Mouse (Mus musculus): ENCODE measurements around the gene Srpr.
A peak's percentile ranks its signal among the peaks of the same experiment; 100 is the strongest.

Gene Srpr

DNA sequence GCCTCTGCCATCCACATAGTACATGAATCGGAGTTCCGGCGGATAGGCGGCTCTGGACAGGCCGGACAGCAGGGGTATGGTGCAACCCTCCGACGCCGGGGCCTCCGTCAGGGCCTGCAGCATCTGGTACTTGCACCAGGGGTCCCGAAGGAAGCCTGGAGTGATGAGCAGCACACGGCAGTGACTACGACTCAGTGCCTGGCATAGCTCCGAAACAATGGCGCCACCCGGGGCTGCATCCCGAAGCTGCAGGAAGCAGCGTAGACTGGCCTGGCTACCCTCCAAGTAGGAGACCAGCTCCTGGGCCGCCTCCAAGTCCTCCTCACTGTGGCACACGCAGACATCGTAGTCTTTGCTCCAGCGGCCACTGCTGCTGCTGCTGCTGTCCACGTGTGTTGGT, 11.3 kb upstream of the Srpr start:
- DNase-seq (ENCODE audit: low spot score in 2 of 2), result peak; percentile 46 to 51

DNA sequence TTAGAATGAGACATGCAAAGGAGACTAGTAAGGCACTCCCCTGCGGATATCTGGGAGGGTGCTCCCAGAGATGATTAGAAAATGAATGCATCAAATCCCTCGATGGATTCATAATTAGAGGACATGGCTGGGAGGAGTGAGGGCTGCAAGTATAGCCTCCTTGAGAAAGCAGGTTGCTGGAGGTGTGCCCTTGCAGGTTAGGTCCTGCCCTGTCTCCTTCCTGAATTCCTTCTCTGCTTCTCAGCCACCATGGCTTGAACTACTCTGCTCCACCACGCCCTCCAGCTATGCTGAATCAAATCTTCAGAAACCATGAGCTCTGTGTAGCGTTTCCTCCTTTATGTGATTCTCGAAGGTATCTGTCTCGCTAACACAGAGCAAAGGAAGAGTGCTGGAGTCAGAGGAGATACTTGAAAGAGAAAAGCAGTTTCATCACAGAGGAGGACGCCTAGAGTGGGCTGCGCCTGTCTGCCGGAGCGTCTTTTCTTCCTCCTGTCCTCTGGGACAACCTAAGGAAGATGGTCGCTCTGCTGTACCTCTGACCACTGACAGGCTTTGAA, 6.9 kb upstream of the Srpr start:
- no peak for DNase-seq (ENCODE audit: low spot score in 2 of 2)

DNA sequence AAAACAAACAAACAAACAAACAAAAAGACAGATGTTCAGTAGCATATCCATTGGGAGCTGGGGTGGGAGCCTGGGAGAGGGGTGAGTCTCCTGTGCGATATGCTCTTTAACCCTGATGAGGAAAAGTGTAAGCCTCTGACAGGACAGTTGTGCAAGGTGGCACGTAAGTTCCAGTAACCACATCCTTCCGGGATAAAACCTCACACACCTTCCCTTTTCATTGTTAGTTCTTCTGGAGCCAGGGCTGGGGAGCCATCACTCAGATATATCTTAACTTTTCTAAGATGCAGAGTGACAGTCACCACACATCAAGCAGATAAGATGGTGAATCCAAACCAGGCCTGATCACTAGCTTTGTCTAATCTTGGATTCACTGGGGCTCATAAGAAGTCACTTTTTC, 5.9 kb upstream of the Srpr start:
- no peak for DNase-seq (ENCODE audit: low spot score in 2 of 2)

DNA sequence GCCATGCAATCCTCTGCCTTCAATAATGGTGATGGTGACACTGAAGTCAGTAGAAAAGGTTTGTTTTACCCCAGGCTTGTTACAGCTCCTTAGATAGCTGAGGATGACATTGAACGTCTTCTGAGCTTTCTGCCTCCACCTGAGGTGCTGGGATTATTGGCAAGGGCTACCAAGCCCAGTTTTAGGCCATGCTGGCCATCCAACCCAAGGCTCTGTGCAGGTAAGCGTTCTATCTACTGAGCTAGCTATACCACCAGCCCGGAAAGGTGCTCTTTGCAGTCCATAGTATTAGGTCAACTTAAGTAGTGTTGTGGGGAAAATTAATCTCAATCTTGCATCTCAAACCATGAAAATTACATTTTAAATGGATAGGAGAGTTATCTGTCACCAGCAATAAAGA, 2.4 kb upstream of the Srpr start:
- DNase-seq (ENCODE audit: low spot score in 2 of 2), result no peak

DNA sequence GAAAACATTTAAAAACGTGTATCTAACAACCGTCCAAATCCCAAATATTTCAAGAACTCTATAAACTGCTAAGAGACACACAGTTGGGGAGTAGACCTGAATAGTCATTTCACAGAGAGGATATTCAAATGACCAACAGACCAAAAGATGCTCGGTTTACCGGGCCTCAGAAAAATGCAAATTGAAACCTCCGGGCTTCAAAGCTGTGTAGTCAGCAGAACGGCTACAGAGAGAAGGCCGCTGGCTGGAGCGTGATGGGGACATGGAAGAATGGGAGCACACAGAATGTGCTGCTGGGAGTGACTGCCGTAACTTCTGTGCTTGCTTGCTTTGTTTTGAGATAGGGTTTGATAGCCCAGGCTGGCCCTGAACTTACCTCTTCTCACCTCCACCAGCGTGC, 1.6 kb upstream of the Srpr start:
- no peak for DNase-seq (ENCODE audit: low spot score in 2 of 2)

DNA sequence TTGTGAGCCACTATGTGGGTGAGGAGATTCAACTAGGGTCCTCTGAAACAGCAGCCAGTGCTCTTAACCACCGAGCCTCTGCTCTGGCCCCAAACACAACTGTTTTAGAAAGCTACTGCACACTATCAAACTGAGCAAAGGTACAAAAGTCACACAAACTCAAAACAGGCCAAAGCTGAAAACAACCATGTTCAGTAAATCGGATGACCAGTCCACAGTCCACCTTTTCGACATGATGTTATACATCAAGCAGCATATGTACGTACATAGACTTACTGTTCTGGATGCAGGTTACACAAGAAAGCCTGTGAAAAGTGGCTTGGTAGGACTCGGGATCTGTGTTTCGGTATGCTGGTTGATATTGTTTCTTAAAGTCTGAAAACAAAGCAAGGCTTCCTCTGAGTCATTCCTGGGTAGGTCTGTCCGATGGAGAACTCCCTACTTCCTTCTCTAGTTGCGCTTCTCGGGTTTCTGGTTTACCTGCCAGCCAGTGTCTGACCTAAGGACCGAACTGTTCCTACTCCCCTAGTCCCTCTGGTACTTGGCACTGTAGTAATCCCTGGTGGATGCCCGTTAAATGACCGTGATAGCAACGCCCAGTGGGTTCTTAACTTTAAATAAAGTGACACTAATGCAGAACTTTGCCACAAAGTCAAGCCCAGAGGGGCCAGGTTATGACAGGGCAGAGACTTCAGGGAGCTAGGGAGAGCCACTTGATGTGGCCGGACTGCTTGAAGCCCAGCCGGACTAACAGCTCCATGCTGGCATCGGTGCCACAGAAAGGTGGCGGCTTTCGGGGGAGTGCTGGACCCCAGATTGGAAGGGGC, 817 bp upstream of the Srpr start:
- peak in 1 of 2 experiments; percentile 9 for DNase-seq (ENCODE audit: low spot score in 2 of 2)

DNA sequence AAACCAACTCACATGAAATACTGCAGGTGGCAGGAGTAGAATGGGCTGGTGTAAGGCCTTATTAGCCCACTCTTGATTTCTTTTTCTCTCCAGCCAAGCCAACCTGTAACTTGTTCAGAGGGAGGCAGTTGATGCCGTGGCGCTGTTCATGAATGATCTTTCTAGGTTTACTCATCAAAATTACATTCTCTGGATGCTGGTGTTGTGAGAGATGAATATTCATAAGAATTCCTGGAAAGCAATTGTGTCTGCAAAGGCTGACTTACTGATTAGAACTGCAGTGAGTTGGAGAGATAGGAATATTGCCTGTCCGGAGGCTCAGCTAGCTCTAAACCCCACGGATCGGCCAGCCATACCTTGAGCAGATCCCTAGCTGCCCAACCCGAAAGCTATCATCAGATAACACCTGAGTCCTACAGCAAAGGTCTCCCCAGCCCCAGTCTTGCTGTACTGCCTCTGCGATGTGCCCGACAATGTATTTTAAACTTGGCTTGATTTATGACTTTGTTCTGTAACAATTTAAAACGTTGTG, 620 bp downstream of the Srpr start:
- DNase-seq (ENCODE audit: low spot score in 2 of 2), result no peak

DNA sequence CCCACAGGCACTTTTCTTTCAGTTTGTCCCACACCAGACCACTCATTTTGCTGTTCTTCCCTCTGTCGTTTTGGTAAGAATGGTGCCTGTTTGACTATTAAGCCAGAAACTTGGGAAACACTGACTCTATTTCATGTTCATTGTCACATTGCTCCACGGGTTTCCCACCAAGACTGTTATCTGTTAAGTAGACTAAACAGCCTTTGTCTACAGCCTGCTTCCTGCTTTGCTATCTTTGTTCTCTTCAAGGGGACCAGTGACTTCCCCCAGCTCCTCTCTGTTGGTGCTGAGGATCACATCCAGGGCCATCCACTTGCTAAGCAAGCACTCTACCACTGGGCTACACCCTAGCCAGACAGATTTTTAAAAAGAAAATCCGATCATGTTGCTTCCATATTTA, 3.6 kb downstream of the Srpr start:
- no peak for DNase-seq (ENCODE audit: low spot score in 2 of 2)

DNA sequence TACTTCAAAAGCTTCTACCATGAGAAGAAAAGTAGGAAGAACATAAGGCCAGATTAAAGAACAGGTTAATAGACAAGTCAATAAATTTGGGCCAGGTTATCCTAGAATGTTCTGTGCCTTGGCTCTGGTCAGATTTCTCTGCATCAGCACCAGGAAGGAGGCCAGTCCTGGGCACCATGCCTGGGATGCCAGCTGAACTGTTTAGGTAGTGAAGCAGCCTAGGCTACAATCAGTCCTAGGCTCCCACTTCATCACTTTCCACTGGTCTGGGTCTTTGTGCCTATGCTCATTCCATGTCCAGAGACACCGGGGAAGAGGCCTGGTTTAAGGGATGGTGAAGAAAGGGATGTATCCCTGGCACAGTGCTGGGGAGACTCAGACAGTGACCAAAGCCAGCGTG, 4.4 kb downstream of the Srpr start:
- no peak for DNase-seq (ENCODE audit: low spot score in 2 of 2)

DNA sequence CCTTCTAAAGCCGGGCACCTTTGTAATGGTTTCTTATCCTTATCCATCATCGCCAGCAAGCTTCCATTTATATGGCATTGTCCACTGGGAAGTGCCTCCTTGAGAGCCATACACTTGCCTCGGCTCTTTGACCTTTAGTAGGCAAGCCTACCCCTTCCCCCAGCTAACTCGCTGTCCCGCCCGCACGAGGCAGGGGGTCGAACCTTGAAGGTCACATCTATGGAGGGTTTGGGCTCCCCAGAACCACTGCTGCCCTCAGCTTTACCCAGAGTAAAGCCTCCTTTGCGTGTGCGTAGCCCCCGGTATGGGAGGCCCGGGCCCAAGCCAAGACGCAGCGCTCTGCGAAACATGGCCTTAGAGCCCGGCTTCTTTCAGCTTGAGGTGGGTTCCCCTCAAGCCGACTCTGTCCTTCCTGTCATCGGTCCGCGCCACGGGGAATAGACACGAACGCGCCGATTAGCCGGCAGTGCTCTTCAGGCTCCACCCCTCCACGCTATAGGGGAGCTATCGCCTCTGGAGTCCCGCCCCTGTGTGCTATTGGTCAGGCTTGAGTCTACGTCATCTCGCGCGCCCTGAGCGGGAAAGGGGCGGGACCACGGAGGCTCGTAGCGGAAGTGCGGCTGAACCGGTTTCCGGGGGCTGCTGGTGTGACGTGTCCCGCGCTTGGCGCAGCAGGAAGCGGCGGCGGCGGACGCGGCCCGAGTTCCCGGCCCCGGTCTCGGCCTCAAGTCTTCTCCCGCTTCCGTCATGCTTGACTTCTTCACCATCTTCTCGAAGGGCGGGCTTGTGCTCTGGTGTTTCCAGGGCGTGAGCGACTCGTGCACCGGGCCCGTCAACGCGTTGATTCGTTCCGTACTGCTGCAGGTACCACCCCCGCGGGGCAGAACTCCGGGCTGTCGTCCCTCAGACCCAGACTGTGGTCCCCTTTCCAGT, 10.8 kb downstream of the Srpr start, which contains the start of gene Foxred1:
Foxred1 (minus strand) TSS at position 514 of the 933 bp plus-strand sequence.
- peak; percentile 99 for DNase-seq (ENCODE audit: low spot score in 2 of 2)

DNA sequence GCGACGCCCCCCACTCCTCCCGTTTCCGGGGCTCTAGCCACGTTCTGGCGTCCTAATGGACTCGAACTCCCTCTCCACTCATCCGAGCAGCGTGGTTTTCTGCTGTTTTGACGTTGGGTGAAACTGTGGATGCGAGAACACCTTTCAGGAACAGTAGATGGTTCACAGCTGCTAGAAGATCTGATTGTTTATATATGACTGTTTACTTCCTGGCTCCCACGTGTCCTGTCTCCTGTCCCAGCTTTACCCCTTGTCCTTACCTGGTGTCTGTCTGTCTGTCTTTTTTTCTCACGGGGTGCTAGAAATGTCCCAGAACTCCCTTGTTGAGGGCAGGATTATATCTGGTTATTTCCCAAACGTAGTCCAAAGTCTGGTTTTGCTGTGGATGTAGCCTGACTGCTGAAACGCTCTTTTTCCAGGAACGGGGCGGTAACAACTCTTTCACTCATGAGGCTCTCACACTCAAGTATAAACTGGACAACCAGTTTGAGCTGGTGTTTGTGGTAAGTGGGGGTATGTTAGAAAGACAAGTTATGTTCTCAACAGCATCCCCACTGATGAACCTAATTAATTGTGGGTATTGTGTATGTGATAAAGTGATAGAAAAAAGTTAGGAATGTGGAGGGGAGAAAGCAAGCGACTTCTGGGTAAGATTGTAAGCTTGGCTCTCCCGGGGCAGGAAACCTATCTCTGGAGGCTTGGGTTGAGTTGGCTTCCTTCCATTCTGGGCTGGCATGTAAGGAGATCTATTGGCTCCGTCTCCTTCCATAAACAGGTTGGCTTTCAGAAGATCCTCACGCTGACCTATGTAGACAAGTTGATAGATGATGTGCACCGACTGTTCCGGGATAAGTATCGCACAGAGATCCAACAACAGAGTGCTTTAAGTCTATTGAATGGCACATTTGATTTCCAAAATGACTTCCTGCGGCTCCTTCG, 11.9 kb downstream of the Srpr start:
- no peak for DNase-seq (ENCODE audit: low spot score in 2 of 2)

DNA sequence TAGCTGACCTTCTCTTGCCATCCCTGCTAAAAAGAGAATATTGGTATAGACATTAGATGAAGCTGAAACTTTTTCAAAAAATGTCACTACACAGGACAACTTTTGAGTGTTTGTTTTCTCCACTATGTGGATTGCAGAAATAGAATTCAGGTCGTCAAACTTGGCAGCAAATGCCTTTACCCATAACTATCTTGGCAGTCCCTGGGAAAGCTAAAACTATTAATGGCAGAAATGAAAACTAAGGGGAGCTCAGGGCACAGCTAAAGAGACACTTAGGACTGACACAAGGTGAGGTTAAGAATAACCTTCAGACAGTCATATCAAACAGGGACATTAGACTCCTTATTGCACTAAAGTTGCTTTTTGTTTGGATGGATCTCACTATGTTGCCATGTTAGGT, 18.0 kb downstream of the Srpr start:
- DNase-seq (ENCODE audit: low spot score in 2 of 2), result no peak

DNA sequence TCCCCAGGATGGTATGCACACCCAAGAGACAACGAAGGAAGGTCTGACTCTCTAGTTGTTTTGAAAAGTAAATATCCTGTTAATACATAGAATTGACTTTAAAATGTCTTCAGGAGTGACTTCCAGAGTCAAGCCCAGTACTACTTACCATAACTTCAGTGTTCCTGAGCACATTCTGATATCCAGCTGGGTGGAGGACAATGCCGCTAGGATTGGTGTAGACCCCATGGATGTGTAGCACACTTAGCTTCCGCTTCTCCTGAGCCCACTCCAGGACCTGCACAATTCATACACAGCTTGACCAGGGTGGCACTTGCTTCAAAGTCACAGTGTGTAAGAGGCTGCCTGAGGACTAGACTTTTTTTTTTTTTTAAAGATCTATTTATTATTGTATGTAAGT, 23.5 kb downstream of the Srpr start:
- DNase-seq (ENCODE audit: low spot score in 2 of 2), result no peak

DNA sequence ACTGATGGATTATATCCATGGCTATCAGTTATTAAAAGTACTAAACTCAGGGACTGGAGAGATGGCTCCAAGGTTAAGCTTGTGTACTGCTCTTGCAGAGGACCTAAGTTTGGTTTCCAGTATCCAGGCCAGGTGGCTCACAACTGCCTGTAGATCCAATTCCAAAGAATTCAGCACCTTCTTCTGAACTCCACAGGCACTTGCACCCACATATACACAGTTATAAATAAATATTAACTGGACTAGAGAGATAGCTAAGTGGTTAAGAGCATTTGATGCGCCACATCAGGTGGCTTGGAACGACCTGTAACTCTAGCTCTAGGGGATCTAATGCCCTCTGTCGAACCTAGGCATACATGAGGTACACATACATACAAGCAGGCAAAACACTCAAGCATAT, 28.7 kb downstream of the Srpr start:
- no peak for DNase-seq (ENCODE audit: low spot score in 2 of 2)

DNA sequence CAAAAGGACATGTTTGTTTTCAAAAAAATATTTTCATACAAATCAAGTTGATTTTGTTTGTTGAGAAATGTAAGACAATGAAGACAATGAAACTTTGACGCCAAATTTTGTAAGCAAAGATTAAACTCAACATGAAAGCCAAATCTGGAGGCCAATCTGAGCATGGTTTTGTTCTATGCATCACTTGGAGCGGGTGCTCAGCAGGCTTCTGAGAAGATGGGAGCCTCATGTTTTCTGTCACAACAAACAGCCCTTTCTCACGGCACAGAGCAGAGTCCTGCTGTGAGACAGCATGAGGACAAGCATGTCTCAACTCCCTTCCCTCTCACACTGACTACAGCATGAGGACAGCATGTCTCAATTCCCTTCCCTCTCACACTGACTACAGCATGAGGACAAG, 36.0 kb downstream of the Srpr start:
- no peak for DNase-seq (ENCODE audit: low spot score in 2 of 2)

DNA sequence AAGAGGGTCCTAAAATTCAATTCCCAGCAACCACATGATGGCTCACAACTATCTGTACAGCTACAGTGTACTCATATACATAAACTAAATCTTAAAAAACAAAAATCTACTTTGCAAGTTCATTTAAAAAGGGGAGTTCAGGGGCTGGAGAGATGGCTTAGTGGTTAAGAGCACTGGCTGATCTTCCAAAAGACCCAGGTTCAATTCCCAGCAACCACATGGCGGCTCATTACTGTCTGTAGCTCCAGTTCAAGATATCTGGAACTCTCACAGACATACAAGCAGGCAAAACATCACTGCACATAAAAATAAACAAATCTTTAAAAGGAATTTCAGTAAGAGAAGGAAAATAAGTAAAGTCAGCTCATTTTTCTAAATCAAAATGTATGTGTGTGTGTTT, 38.4 kb downstream of the Srpr start:
- no peak for DNase-seq (ENCODE audit: low spot score in 2 of 2)

DNA sequence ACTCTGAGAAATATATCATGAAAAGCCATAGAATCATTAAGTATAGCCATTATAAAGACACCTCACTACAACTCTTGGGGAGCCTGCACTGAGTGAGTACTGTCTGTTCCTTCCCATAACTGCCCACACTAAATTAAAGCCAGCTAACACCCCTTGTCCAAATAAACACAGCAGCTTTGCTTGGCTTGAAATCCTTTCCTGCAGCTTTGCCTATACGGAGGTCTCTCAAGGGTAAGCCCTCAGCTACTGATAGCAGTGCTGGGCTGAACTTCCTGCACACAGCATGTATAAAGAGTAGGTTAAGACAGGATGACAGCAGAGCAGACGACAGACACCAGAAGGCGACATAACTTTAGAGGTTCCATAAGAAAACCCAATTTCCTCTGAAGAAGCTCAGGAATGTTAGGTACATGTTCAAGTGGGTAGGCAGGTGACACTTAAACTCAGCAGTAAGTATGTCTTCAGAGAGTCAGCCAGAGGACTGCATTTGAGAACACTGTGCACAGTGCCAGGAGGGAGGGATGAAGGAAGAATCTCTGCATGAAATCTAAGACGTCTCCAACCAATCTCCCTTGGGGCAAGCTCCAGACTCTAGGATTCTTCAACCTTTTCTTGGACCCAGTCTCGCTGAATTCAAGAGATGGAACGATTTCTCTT, 39.1 kb downstream of the Srpr start:
- DNase-seq (ENCODE audit: low spot score in 2 of 2), result no peak

DNA sequence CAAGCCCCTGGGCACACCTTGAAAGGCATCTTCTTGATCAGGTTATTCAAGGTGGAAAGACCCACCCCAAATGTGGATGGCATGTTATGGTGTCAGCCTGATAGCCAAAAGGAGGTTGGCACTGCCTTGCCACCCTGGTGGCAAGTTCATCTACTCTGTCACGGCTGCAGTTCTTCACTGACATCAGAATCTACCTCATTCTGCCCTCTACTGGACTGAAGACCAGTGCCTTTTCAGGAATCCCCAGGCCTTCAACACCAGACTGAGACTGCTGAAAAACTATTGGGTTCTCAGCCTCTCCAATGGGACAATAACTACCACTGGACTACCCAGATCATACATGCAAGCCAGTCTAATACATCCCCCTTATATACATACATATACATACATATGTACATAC, 39.8 kb downstream of the Srpr start:
- DNase-seq (ENCODE audit: low spot score in 2 of 2), result no peak

DNA sequence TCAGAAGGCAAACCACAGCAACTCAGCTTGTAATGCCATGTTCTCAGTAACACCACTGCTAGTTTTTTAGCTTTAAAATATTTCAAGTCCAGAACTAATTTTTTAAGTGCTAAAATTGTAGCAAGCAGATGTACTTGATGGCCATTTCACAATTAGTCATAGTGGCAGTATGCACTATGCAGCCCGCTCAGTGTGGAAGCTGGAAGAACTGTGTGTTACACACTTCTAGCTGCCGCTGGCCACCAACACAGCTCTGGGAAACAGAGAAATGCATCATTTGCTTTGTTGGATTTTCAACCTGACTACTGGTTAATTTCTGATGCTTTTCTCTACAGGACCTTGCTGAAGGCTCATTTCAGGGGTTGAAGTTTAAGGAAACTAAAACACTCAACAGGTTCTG, 47.4 kb downstream of the Srpr start:
- DNase-seq (ENCODE audit: low spot score in 2 of 2), result no peak

DNA sequence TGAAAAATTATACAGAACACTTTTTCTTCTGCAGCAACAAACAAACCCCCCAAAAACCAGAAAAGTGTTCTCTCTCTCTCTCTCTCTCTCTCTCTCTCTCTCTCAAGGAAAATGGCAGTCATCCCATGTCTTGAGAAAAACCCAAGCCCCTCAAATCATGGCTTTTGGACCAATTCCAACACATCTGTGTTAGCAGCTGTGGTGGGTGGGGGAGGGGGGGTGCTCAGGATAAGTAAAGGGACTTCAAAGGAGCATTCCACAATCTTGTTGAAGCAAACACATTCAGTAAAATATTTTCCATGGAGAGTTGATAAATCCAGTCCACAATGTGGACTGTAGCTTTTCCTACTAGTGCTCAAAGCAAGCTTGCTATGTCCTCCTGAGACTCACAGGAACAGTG, 49.5 kb downstream of the Srpr start:
- DNase-seq (ENCODE audit: low spot score in 2 of 2), result no peak

DNA sequence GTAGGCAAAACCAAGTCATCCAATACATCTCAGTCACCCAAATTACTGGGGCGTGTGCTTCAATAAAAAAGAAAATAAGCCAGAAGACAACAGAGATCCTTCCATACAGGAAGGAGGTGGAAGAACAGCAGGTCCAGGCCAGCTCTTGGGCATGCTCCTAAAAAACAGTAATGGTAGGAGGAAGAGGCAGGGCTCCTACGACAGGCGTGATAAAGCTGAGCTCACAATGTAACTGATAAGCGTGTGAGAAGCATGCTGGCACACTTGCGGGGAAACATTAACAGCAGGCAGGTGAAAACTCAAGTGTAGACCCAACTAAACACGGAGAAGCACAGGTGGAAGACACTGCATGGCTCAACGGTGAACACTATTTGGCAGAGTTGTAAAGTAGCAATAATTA, 57.4 kb downstream of the Srpr start:
- DNase-seq (ENCODE audit: low spot score in 2 of 2), result no peak
